Mouse (Mus musculus) T-helper 17 cell (primary cell): ENCODE data around the gene Acpp.
"Not testable (repeated sequence)": the region's sequence is repeated elsewhere in the genome, so short reads cannot be mapped to it uniquely, and the experiment has no call there.

Experiments
- in situ Hi-C, 2 experiments: fragments of 300-600 bp; cut with MboI, MseI; formaldehyde crosslinking; loops; 1 replicate in 1 of 2; 2 replicates in 1 of 2; pipeline ENCODE4 v1.15.1; 2025; ENCODE audit warnings: high pct_unique_total_duplicates in 2 of 2

The Acpp gene

DNA sequence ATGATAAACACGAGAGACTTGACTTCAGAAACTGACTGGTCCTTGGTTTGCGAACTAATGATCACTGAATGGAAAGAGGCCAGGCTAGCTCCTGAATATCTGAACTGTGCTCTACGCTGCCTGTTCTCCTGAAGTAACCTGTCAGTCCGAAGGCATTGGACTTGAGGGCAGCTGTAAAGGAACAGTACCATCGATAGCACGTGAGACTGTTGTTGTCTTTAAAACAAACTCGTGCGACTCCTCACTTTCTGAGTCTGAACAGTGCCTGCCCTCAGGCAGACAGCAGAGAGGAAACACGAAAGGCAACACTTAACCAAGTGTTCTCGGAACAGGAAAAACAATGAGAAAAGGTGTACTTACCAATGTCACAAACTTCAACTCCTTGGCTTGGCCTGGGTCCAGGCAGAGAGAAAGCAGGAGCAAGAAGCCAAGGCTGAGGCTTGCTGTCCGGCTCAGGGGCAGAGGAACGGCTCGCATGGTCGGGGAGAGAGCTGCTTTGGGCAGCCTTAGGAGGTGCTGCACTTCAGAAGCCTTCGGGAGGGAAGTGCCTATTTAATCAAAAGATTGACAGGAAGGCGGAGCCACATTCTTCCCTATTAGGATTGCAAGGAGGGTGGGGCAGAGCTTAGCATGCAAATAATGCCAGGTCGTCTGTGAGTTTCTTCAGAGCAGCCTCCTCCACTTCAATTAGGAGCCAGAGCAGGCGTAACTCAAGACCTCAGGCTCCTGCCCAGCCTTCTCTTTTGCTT lies at the start of gene Acpp:
Gene Acpp, minus strand, starts transcription at position 566 of the 749 bp plus-strand sequence.
- in situ Hi-C loops = no loop called here

DNA sequence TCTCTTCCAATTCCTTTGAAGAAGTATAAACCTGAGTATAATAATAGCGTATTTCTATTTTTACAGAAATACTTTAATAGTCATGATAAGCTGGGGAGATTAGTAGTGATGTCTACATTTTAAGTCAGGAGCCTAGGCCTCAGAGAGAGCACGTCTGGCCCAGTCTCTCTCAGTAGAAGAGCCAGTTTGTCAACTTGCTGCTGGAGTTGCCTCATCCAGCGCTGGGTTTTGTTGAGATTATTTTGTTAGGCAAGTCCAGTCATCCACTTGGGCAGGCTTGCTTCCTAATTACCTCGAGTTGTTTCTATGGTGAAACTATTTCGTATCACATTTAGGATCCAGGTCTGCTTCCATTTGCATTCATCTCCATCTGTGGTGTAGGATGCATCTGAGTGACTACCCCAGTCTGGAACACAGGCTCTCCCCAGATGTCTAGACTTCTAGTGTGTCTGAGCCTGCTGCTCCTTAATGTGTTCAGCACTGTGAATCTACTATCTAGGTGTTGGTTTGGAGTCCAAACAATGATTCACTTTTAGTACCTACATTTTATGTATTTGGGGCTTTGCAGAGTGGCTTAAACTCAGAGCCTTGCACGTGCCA lies 45.1 kb upstream of the Acpp start:
- in situ Hi-C loops = loop anchor here (5.0 to 10.0 kb wide), 2 partner anchors 105 to 108 kb away; no protein-coding TSS in a partner anchor

DNA sequence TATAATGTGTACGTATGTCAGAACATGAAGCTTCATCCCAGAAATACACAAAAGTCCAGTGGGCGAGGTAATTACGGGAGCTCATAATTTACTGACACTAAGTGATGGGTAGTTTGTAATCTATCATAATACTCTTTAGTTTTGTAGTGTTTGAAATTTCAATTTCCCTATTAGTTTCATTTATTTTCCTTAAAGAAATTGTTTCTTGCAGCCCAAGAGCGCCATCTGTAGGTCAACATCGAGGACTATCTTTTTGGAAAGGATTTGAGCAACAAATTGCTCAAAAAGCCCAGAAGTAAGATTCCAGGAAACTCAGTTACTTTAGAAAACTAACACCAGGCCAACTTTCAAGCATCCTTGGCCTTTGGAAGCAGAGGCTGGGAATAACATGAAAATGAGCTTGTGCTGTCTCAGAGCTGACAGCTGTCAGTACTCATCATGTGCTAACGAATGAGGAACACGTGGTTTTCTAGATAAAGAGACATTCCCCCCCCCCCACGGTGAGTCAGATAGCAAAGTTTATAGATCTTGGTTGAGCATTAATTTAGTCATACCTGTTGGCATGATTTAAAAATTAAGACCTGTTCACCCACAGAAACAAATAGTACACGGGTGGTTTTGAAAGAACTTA lies 42.1 kb upstream of the Acpp start:
- in situ Hi-C loops = loop anchor here (5.0 to 10.0 kb wide), 2 partner anchors 102 to 105 kb away; no protein-coding TSS in a partner anchor

DNA sequence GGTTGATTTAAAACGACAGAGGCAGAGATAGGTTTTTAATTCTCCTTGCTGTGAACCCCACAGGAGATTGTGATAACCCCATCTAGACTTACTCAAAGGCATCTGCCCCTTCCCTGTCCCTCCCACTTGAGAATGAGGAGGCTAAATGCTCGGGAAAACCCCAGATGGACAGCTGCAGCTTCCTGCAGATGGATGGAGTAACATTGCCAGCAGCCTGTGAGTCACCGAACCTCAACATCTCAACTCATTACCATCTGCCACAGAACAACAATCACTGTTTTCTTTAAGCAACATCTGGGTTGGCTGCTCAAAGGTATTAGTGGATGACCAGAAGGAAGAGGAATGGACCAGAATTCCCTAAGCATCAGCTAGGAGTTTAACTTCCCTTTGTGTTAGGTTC lies 38.0 kb upstream of the Acpp start:
- in situ Hi-C loops = no loop called here

DNA sequence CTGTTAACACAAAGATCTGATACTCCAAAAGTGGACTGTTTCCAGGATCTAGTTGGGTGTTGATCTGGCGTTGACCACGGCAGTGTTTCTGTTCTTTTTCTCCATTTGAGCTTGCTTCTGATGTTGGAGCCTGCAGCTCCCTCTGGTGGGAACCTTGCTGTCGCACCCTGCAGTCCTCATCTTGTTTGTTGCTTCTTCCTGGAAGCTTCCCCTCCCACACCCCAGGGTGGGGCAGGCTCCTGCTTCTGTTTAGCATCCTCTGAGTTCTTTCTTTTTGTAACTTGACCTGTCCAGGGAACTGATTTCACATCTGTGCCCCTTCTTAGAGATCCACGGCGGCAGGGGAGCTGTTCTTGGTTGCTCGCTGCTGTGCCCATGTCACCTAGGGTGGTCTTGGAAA lies 35.7 kb upstream of the Acpp start:
- in situ Hi-C loops = no loop called here

DNA sequence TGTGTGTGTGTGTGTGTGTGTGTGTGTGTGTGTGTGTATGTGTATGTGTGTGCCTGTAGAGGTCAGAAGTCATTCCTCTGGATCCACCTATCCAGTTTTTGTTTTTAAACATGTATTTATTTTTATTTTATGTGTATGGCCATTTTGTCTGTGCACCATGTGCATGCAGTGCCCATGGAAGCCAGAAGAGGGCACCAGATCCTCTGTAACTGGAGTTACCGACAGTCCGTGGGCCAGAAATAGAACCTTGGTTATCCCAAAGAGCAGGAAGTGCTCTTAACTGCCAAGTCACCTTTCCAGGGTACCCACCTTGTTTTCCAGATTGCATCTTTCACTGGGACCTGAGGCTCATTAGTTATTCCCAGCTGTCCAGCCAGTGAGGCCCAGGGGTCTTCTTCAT lies 29.4 kb upstream of the Acpp start:
- in situ Hi-C loops = no loop called here

DNA sequence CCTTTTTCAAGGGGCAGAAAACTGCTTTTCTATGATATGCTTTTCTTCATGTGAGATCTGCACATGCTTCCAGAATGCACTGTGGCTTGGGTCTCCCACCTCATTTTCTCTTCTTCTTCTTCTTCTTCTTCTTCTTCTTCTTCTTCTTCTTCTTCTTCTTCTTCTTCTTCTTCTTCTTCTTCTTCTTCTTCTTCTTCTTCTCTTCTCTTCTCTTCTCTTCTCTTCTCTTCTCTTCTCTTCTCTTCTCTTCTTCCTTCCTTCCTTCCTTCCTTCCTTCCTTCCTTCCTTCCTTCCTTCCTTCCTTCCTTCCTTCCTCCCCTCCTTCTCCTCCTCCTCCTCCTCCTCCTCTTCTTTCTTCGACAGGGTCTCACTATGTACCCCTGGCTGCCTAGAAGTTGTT lies 24.4 kb upstream of the Acpp start:
- in situ Hi-C loops = not testable (repeated sequence)

DNA sequence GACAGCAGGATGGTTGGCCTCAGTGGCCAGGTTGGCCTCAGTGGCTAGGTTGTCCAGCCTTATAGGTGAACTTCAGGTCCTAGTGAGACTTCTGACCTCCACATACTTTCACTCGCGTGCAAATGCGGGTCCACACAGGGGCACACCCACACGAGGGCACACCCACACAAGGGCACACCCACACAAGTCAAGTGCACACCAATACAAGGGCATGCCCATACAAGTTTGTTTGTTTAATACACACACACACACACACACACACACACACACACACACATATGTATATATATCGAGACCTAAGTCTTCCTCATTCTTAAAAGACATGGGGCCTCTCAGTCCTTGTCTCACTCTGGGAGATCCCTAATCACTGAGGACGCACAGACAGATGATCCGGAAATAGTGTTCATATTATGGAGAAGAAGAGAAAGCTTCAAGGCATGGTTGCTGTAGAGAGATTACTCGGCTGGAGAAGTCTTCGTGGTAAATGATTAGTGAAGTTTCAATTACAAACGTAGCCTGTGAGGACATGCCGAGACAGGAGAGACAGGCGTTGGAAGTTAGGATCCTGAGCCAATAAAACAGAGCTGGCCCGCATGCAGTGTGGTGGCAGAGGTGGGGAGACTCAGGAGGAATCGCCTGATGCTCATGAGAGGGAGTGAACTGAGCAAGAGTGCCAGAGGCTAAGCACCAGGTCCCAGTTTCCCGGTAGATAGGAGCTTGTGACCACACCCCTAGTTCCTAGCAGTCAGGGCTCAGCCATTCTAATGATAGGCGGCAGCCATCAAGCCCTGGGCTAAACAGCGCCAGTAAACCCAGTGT lies 23.7 kb upstream of the Acpp start:
- in situ Hi-C loops = no loop called here

DNA sequence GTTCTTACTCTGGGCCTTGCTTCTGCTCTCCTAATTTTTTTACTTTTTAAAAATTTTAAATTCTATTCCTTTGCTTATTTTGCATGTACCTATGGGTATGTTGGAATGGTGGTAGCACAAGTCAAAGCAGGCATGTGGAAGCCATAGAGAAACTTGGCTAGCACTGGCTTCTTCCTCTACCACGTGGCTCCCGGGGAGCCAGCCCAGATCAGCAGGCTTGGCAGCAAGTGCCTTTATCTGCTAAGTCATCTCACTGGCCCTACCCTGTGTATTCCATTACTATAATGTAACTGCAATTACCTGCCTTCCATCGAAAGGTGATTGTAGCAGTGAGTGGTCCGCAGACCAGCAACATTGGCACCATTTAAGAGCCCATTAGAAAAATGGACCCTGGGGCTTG lies 22.8 kb upstream of the Acpp start:
- in situ Hi-C loops = no loop called here

DNA sequence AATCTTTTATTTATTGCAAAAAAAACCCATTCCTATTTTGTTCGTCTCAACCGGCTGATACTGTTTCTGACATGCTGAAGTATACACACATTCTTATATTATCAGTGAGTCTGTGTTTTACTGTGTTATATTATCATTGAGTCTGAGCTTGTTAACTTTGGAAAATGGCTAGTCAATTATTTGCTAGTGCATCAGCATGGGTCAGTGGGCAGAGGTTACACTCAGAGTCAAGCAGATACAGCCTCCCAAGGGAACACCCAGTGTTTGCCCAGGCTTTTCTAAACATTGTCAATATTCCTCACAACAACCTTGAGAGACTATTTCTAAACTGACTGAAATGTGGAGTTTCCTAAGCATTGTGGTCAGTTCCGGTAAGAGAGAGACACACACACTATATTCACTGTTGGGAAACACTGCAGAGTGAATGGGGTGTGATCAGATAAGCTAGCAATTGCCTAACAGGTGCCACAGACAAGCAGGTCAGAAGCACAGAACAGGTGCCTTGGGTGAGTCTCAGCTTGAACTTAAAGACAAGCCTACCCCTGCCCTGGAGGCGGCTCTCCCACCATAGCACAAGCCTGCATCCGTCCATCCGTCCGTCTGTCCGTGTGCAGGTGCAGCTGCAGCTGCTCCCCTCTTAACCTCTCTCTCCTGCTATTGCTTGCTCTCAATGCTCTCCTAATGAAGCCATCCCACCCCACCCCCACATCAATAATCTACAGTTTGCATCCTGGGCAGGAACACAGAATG lies 18.1 kb upstream of the Acpp start:
- in situ Hi-C loops = no loop called here

DNA sequence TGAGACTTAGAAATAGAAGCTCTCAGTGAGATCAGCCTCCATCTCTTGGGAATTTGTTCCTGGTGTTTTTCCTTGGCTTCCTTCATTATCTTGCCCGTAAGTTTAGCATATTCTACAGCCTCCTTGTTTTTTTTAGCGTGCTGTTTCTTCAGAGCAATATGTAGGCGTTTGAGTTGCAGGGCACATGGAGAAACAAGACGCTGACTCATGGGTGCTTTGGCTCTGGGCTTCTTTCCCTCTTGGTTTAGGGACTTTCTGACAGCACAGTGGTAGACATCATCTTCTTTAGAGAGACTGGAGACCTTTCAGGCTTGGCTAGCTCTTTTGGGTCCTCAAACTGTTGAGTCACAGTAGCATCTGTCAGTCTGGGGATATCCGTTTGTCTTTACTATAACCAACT lies 6.6 kb upstream of the Acpp start:
- in situ Hi-C loops = no loop called here

DNA sequence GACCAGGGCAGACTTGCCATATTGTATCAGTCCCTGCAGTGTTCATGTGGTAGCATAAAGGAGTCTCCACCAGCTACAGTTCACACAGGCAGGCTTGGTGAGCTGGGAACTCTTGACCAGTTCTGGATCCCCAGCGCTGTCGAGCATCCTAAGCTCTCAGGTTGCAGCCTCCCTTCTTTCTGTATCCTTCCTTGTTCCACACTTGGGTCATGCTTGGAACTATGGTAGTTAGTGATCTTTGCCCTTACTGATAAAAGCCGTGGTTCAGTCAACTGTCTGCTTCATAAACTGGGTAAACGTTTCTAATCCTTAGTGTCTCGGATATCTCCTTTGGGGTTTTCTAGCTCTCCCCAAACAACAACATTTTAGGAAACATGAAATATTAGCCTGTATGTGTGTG lies 1.9 kb upstream of the Acpp start:
- in situ Hi-C loops = no loop called here

DNA sequence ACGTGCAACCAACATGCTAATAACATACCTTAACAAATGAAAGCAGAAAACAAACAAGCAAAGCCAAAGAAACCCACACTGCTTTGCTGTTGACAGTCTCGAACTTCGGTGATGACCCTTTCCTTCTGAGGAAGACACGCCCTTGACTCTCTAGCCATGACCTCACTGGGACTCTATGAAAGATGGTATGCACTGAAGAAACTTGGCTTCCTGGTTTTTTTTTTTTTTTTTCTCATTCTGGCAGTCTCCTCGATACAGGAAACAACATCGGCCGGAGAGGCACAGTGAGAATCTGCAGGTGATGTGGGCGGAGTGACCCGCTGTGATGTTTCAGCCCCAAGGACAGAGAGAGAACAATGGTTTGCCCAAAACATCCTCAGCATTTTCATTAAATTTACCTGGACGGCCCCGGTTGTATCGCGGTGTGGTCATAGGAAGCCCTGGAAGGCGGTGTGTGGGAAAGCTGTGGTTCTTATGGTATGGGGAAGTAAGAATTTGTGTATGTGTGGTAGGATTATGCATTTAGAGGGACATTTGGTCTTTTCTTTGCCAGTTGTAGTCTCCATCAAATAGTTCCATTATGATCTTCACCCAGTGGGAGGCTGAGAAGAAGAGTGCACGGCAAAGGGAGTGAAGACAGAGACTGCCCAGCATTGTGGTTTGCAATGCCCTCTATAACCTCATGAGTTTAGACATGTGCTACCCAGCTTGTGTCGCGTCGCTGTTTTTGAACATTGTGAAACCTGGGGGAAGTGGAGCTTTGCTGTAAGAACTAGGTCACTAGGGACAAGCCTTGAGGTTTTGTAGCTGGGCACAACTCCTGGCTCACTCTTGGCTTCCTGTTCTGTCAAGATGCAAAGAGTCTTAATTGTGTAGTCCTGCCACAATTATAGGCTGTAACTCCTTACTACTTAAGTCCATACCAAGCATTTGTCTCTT lies 1.2 kb upstream of the Acpp start:
- in situ Hi-C loops = no loop called here

DNA sequence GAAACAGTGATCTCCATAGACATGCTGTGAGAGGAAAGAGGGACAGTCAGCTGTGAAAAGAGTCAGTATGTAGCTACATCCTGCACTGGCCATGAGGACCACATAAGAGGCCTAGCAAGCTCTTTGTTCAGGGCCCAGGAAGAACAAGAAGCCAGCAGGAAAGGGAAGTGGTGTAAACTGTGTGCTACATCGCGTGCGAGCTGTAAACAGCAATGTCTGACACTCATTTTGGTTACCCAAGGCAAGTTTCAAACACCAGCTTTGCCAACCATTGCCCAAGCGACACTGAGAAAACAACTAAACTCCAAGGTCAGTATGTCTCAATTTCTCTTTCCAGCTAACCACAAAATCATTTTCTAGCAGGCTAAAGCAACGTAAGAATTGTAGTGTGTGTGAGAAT lies 6.2 kb downstream of the Acpp start:
- in situ Hi-C loops = no loop called here

DNA sequence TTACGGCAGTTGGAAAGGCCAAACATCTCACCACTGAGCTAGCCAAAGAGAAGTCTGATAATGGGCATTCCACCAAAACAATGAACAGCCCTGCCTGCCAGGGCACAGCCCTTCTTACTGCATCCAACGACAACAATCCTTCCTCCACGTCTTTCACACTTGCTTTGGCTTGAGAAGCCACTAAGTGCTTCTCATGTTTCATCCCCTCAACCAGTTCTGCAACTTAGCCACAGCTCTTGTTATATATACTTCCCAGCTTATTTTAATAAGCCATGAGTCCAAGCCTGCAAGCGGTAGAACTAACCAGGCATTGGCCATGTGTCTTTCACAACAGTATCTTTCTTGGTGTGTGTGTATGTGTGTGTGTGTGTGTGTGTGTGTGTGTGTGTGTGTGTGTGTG lies 8.9 kb downstream of the Acpp start:
- in situ Hi-C loops = no loop called here

DNA sequence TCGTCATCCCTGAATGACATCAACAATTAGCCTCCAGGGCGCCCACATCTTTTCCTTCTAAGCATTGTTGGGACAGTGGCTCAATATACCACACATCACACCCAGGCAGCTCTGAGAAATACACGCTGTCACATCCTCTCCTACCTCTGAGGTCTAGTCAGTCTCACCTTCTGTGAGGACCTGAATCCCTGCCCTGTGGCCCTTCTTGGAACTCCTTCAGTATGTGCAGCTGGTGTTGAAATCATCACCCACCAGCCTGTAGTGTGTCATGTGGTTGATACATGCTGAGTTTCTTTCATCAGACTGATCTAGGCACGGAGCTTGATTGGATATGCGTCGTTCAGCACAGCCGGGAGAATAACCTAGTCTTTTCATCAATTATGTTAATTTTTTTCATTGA lies 16.0 kb downstream of the Acpp start:
- in situ Hi-C loops = no loop called here

DNA sequence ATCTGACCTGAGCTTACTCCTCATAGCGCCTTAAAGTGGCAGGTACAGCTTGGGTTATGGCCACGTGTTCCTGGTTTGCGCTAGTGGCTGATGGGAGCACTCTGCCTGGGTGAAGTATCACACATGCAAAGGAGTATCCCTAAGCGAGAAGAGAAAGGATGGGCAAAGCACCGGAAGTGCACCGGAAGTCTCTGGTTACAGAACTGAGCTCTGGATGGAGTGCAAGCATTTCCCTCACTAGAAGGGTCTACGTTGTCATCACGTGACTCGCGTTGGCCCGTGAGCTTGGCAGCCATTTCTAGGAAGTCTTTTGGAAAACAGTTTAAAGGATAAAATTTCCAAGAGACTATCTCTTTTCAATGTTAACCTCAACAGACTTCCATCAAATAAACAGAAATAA lies 21.2 kb downstream of the Acpp start:
- in situ Hi-C loops = no loop called here

DNA sequence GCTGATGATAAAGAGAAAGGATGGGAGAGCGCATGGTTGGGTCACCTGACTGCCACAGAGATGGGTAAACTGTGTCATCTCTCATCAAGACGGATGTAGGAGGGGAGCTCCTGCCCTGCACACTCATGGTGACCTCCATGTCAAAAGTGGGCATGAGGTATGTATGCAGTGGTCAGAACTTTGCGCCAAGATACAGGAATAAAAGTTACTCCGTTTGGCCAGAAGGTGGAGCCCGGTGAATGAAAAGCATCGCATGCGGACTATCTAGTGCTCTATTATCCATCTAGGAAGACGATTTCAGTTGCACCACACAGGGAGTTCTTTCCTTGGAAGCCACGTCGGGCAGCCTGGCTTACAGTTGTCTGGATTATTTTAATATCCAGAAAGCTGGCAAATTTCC lies 22.0 kb downstream of the Acpp start:
- in situ Hi-C loops = no loop called here

DNA sequence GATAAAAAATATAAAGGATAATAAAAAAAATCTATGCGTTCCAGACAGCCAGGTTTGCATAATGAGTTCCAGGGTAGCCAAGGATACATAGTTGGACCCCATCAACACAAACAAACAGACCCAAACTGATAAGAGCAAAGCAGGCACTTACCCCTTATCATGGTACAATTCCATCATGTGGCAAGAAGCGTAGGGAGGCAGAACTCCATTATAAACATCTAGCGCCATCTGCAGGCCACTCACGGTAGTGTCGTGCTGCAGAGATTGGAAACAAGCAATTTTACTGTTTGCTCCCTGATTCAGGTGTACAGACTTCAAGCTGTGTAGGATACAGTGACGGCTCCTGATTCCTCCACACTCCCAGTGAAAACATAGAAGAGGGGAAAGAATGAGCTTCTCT lies 30.8 kb downstream of the Acpp start:
- in situ Hi-C loops = loop anchor here in 1 of 2 experiments (10.0 kb wide), 1 partner anchor 102 kb away; no protein-coding TSS in a partner anchor
